Mouse (Mus musculus) neutrophil, adult 65 days (primary cell): Measurements from ENCODE around the gene Olfr1283. TPM values are rescaled to one million over a fixed set of nuclear protein-coding genes. Genes with fewer than 3 reads are reported as not detected.

Source experiments
- total RNA-seq: library from RNA; stranded (reverse); gene quantifications from 2 replicates; pipeline ENCODE4 v1.2.4, GENCODE M21; 2023

The Olfr1283 gene
- total RNA-seq, result not detected in 2 replicates

GRCm38 (mm10) chr2:111366490-111366889 is at the start of gene Olfr1283:
Gene Olfr1283 (plus strand): TSS chr2:111366790.

GRCm38 (mm10) chr2:111326220-111326619 is 40.4 kb upstream of the Olfr1283 start, which contains the start of gene Olfr1281:
Gene Olfr1281 (plus strand): TSS chr2:111326520.

GRCm38 (mm10) chr2:111335976-111336375 is 30.6 kb upstream of the Olfr1283 start, which contains the start of gene Olfr1282:
Gene Olfr1282 (minus strand): TSS chr2:111336076.

GRCm38 (mm10) chr2:111375222-111375621 is 8.6 kb downstream of the Olfr1283 start, which contains the start of gene Olfr1284:
Gene Olfr1284 (plus strand): TSS chr2:111375522.

Other genes with a start within 250 kb of the Olfr1283 start
- not detected in 2 replicates for gene Gm15130, start 213.9 kb upstream of the Olfr1283 start, total RNA-seq
- gene 4930430A15Rik, start 137.2 kb upstream of the Olfr1283 start, total RNA-seq, result not detected in 2 replicates
- gene Olfr1275, start 131.5 kb upstream of the Olfr1283 start, total RNA-seq, result not detected in 2 replicates
- gene Olfr1276, start 112.3 kb upstream of the Olfr1283 start, total RNA-seq, result not detected in 2 replicates
- not detected in 2 replicates for gene Olfr1277, start 92.7 kb upstream of the Olfr1283 start, total RNA-seq
- not detected in 2 replicates for gene Olfr1278, start 76.7 kb upstream of the Olfr1283 start, total RNA-seq
- gene Olfr1279, start 66.2 kb upstream of the Olfr1283 start, total RNA-seq, result not detected in 2 replicates
- not detected in 2 replicates for gene Olfr1280, start 52.8 kb upstream of the Olfr1283 start, total RNA-seq
- not detected in 2 replicates for gene Olfr1281, start 40.3 kb upstream of the Olfr1283 start, total RNA-seq
- not detected in 2 replicates for gene Olfr1282, start 30.7 kb upstream of the Olfr1283 start, total RNA-seq
- not detected in 2 replicates for gene Olfr1284, start 8.7 kb downstream of the Olfr1283 start, total RNA-seq
- gene Olfr1286, start 56.3 kb downstream of the Olfr1283 start, total RNA-seq, result not detected in 2 replicates
- gene Olfr1287, start 82.4 kb downstream of the Olfr1283 start, total RNA-seq, result not detected in 2 replicates
- not detected in 2 replicates for gene Olfr1288, start 107.3 kb downstream of the Olfr1283 start, total RNA-seq
- not detected in 2 replicates for gene Olfr1289, start 114.0 kb downstream of the Olfr1283 start, total RNA-seq
- not detected in 2 replicates for gene Olfr1290, start 127.0 kb downstream of the Olfr1283 start, total RNA-seq
- gene Olfr1291-ps1, start 130.4 kb downstream of the Olfr1283 start, total RNA-seq, result not detected in 2 replicates
- gene Olfr1293-ps, start 158.4 kb downstream of the Olfr1283 start, total RNA-seq, result not detected in 2 replicates
- gene Olfr1294, start 173.5 kb downstream of the Olfr1283 start, total RNA-seq, result not detected in 2 replicates
- gene Olfr1295, start 202.9 kb downstream of the Olfr1283 start, total RNA-seq, result not detected in 2 replicates